Mouse (Mus musculus): ENCODE measurements around the gene Mmd2.
A peak's percentile ranks its signal among the peaks of the same experiment; 100 is the strongest.

GRCm38 (mm10) chr5:142550706-142551652 lies 57.6 kb downstream of the Mmd2 start, which contains the start of gene Radil:
- TF ChIP-seq MAZ (IDR thresholded peaks at IDR 0.05; ENCODE audit: low read depth, low read length): no peak
- TF ChIP-seq CTCF (IDR thresholded peaks at IDR 0.05 in 2 of 3, conservative IDR thresholded peaks at IDR 0.05 in 1 of 3; ENCODE audit: control insufficient read depth in 1 of 3, insufficient read depth in 1 of 3, low read depth in 2 of 3, low read length in 3 of 3, poor library complexity in 1 of 3, severe bottlenecking in 1 of 3): peak in 2 of 3 experiments; percentile 62 to 73; a peak in 5 of 6 replicates
- TF ChIP-seq EP300 (IDR thresholded peaks at IDR 0.05; ENCODE audit: low read depth in 1 of 2, low read length in 2 of 2): no peak
- TF ChIP-seq RAD21 (IDR thresholded peaks at IDR 0.05; ENCODE audit: low read depth, low read length): peak; percentile 39
- no peak for TF ChIP-seq MYB (IDR thresholded peaks at IDR 0.05; ENCODE audit: low read depth, low read length)
- no peak for TF ChIP-seq POLR2AphosphoS2 (IDR thresholded peaks at IDR 0.05; ENCODE audit: low read length)
- TF ChIP-seq TAL1 (IDR thresholded peaks at IDR 0.05; ENCODE audit: low read length): no peak
- TF ChIP-seq USF1 (IDR thresholded peaks at IDR 0.05; ENCODE audit: low read depth, low read length): peak; percentile 63

Data from MEL (cell line).